Mouse (Mus musculus): ENCODE measurements at regions not wholly inside any gene's neighbourhood (a gene's known extent, or its start where the extent isn't known, plus 50 kb on each side); places are given as distances from the start of the nearest gene placed in this dataset.

DNA sequence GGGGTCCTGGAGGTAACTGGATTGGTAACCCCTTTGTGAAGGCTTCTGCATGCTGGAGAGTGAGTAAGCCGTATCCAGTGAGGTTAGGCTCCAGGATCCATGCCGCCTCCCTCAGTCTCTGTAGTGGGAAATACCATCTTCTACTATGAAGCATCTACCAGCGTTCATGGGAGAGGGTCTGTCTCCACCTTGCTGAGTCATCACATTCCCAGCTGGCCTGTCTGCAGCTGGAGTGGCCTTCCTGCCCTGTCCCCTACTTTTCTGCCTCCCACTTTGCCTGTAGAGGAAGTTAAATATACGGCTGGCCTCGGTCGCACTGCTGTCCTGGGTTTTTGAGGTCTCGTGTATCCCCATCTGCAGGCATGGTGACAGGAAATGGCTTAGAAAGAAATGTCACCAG, 78.0 kb upstream of the Sec14l1 start:
- no peak for DNase-seq (ENCODE audit: low spot score)

DNA sequence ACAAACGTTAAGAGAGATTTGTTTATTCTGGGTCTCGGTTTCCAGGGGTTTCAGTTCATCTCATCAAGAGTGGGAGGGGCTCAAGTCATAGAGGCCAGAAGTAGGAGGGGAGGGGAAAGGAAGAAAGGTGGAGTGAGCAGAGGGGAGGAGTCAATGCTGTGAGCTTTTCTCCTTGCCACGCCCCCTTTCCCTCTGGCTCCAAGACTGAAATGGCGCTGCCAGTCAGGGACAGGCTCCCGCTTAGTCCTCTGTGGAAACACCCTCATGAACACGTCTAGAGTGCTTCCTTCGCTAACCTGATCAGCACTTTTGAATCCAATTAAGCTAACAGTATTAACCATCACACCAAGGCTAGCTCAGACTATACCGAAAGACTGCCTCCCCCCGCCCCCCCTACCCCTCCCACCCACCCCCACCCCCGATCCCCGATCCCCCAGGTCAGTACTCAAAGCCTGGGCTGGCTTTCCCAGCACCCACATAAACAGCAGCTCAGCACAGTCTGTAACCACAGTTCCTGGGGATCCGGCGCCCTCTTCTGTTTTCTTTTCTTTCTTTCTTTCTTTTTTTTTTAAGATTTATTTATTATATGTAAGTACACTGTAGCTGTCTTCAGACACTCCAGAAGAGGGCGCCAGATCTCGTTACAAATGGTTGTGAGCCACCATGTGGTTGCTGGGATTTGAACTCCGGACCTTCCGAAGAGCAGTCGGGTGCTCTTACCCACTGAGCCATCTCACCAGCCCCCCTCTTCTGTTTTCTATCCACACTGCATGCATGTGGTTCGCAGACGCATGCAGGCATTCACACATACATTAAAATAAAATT, 76.5 kb upstream of the Sec14l1 start:
- DNase-seq (ENCODE audit: low spot score) = no peak

DNA sequence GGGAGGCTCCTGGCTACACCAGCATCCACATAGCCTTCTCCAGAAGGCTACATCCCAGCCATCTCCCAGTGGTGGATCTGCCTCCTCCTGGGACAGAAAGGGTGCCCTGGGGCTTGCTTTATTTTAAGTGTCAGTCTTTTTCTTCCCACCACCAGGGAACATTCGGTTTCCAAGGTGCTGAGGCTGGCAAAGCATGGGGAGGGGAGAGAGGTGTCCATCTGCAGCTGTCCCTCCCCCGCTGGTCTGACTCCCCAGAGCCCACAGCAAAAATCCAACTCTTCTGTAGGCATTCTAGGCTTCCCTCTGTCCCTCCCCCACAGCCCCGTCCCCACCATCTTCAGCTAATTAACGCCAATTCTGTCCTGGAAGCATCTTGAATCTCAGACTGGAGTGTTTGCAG, 74.1 kb upstream of the Sec14l1 start:
- no peak for DNase-seq (ENCODE audit: low spot score)

GRCm38 (mm10) chr11:117042336-117042735, 72.6 kb upstream of the Sec14l1 start:
- no peak for DNase-seq (ENCODE audit: low spot score)

DNA sequence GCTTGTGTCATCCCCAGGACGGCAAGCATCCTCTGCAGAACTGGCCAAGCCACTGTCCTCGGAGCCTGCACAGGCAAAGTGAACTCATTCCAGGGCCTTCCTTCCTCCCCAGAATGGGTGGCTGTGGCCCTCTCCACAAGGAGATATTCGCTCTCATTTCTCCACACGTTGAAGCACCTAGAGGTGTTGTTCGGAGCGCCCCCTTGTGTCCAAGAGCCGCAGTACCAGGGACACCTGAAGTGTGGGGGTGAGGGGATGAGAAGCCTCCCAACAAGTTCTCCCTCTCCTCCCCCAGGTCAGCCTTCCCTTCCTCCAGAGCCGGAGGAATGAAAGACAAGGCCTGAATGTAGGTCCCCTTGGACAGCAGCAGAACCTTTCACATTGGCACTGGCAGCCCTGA, 71.4 kb upstream of the Sec14l1 start:
- peak; percentile 46 for DNase-seq (ENCODE audit: low spot score)

GRCm38 (mm10) chr11:117044731-117045130, 70.2 kb upstream of the Sec14l1 start:
- DNase-seq (ENCODE audit: low spot score) = no peak

- DNase-seq (ENCODE audit: low spot score) = no peak
Observed at GRCm38 (mm10) chr11:117046636-117047035, 68.3 kb upstream of the Sec14l1 start.

DNA sequence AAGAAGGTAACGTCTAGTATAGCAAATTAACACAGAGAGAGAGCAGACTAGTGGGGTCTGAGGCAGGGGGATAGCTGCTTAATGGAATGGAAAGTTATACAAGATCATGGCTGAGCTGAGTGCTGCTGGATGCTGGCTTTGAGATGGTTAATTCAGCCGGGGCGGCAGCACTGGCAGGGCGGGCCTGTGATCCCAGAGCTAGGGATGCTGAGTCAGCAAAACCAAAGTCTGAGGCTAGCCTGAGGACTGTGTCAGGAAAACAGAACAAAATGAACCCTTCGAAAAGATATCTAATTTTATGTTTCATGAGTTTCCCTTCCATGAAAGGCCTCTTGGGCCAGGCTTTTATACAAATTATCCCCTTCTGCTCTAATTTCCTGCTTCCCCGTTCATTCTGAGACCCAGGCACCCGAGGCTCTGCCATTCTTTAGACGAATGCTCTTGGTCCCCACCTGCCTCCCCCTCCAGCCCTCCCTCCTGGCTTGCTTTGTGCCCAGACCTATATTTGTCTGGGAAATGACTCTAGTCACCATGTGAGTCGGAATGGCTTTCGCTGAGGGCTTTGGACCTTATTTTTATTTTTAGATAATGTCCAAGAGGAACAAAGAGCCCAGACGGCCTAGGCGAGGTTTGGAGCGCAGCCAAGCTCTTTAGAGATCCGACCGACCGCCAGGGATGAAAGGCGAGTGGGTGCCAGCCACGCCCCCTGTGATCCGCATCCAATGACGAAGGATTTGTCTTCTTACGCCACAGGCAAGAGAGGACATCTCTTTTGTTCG, 67.6 kb upstream of the Sec14l1 start:
- DNase-seq (ENCODE audit: low spot score) = peak; percentile 62

DNA sequence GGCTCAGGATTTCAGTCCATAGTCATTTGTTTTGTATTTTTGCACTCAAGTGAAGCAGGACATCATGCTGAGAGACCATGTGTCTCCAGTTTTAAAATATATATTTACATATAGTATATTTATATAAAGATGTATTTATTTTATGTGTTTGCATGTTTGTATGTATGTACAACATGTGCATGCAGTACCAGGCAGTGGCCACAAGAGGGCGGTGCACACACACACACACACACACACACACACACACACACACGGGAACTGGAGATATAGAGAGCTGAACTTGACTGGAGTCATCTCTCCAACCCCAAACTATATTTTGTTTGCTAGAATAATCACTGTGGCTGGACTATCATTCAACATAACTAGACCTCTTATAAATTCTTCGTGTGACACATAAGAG, 66.1 kb upstream of the Sec14l1 start:
- no peak for DNase-seq (ENCODE audit: low spot score)

DNA sequence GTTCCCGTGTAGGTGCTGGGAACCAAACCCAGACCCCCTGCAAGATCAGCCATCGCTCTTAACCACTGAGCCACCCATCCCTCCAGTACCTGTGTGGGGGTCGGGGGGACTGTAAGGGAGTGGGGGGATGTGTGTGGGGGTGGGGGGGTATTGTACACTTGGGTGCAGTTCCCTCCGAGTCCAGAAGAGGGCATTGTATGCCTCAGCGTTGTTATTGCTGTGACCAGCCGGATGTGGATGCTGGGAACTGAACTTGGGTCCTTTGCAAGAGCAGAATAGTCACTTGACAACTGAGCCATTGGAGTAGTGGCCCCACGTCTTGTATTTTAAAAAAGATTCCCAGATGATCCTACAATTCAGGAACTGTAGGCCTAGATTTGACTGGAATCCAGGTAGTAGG, 64.2 kb upstream of the Sec14l1 start:
- DNase-seq (ENCODE audit: low spot score) = no peak

DNA sequence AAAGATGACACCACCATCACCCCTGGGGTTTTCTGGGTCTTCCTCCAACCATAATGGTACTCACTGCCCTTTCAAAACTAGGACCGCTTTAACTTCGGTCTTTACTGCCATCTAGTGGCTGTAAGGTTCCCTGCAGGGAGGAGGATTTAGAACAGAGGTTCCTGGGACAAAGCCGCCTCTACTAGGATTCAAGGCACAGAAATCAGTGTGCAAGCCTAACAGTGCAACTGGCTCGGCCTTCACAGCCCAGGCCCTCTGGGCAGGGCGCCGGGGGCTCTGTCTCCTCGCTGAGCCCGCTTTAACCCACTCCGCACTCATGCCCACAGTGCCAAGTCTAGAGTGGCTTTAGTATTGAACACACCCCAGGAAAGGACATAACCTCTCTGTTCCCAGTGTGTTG, 58.0 kb upstream of the Sec14l1 start:
- peak; percentile 79 for DNase-seq (ENCODE audit: low spot score)

DNA sequence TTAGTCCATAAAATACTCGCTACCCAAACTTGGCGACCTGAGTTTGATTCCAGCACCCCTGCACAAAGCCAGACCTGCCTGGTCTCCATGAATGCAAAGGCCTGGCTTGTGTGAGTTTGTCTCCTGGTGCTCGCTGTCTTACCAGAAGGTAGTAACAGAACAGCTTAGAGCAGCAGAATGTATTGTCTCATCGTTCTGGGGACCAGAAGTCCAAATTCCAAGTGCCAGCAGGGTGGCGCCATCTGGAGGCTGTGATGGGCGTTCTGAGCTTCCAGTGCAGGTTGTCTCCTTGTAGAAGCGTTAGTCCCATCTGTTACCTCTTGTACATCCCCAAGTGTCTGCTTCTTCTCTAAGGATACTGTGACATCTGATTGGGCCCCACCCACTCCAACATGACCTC, 57.5 kb upstream of the Sec14l1 start:
- no peak for DNase-seq (ENCODE audit: low spot score)

GRCm38 (mm10) chr11:117059120-117059519, 55.8 kb upstream of the Sec14l1 start:
- no peak for DNase-seq (ENCODE audit: low spot score)

GRCm38 (mm10) chr11:117059981-117060705, 54.8 kb upstream of the Sec14l1 start:
- DNase-seq (ENCODE audit: low spot score) = no peak

DNA sequence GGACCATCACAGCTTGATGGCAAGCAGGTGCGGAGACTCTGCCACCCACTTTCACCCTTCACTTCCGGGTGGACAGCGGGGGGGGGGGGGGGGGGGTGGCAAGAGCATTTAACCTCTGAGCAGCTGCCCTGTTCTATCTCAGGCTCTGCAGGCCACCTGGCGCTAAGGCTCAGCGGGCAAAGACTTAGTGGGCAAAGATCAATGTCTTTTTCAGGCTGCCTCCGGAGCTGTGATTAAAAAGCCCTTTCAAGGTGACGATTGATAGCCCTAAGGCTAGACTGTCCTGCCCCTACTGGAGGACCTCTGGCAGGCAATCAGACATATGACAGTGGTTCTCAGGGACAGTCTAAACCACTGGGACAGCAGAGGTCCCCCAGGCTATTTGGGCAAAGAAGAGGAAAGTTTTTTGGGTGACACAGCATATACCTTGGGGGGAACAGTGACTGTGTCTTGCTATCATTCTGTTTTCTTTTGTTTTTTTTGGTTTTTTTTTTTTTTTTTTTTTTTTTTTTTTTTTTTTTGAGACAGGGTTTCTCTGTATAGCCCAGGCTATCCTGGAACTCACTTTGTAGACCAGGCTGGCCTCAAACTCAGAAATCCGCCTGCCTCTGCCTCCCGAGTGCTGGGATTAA, 54.1 kb upstream of the Sec14l1 start:
- DNase-seq (ENCODE audit: low spot score) = no peak

GRCm38 (mm10) chr11:117062772-117063499, 52.0 kb upstream of the Sec14l1 start:
- DNase-seq (ENCODE audit: low spot score) = no peak

Measured in heart, adult 8-10 months (tissue).